ENCODE assay signal across 8 mouse cellular contexts in genomic region chrX:53058459-53059280, GRCm38 (mm10).
DNase-seq lines count a peak whose midpoint lies in the region; ATAC-seq and TF ChIP-seq lines count a peak whose summit lies in the region.

No protein-coding gene starts in this region.

- WGBS in forebrain, embryonic 10.5 days: 11% methylated on average over 33 of the region's 33 CpGs
- 10% methylated on average over 33 of the region's 33 CpGs for WGBS in intestine, embryonic 14.5 days
- WGBS in midbrain, embryonic 11.5 days: 13% methylated on average over 33 of the region's 33 CpGs

- peak overlapping the region; percentile 35; the same call in 1 of the 2 replicates for H3K27ac ChIP-seq in forebrain, embryonic 10.5 days
- H3K27ac ChIP-seq in intestine, embryonic 14.5 days (ENCODE audit: low read depth): peak overlapping the region; percentile 33; the same call in 1 of the 2 replicates
- no peak overlapping the region for H3K27ac ChIP-seq in midbrain, embryonic 11.5 days (ENCODE audit: low read depth, low read length)

- peak overlapping the region; percentile 64; the same call in 1 of the 2 replicates for H3K4me3 ChIP-seq in G1E (ENCODE audit: low read depth, low read length)
- peak overlapping the region; percentile 44 for H3K4me3 ChIP-seq in forebrain, embryonic 10.5 days
- peak overlapping the region; percentile 22 for H3K4me3 ChIP-seq in intestine, embryonic 14.5 days (ENCODE audit: low read depth, low read length)
- H3K4me3 ChIP-seq in midbrain, embryonic 11.5 days (ENCODE audit: low read depth, low read length): peak overlapping the region; percentile 20

- H3K4me1 ChIP-seq in G1E (ENCODE audit: insufficient read depth, low read depth, low read length): peaks cover 29% of the 10 kb centered on the region
- H3K4me1 ChIP-seq in forebrain, embryonic 10.5 days: peaks cover 14% of the 10 kb centered on the region
- H3K4me1 ChIP-seq in intestine, embryonic 14.5 days (replicated peaks; ENCODE audit: control insufficient read depth, insufficient read depth, low read length): peaks cover 6% of the 10 kb centered on the region; the same call in 1 of the 2 replicates
- no peaks in the 10 kb centered on the region for H3K4me1 ChIP-seq in midbrain, embryonic 11.5 days (ENCODE audit: control insufficient read depth, insufficient read depth, low read length)

- TF ChIP-seq CTCF in G1E (IDR thresholded peaks at IDR 0.05; ENCODE audit: low read depth, low read length): no peak

- H3K9ac ChIP-seq in intestine, embryonic 14.5 days (ENCODE audit: low read length): peak overlapping the region; percentile 42
- peak overlapping the region; percentile 45; the same call in 1 of the 2 replicates for H3K9ac ChIP-seq in midbrain, embryonic 11.5 days (ENCODE audit: low read length)

- intact Hi-C loops in gastrocnemius, postnatal 14 days (cut with DNase I; ENCODE audit: low total_unique reads): no loop called here
- intact Hi-C loops in gastrocnemius, postnatal 36 days (cut with DNase I): no loop called here

- DNase-seq in gastrocnemius, postnatal 14 days: peak; percentile 17
- no peak for DNase-seq in gastrocnemius, postnatal 36 days
- no peak for DNase-seq in G1E (ENCODE audit: low spot score)
- peak; percentile 42 for DNase-seq in forebrain, embryonic 10.5 days (ENCODE audit: extremely low spot score, low spot score)
- peak; percentile 73 for DNase-seq in intestine, embryonic 14.5 days (ENCODE audit: low spot score)
- peak; percentile 91 for DNase-seq in midbrain, embryonic 11.5 days (ENCODE audit: low spot score, missing footprints)
- DNase-seq in layer of hippocampus, postnatal 36 days: no peak

- H3K27me3 ChIP-seq in G1E (ENCODE audit: insufficient read depth, low read length): no peaks in the 10 kb centered on the region
- peaks cover 51% of the 10 kb centered on the region for H3K27me3 ChIP-seq in forebrain, embryonic 10.5 days (ENCODE audit: poor library complexity, severe bottlenecking)
- peaks cover 6% of the 10 kb centered on the region for H3K27me3 ChIP-seq in intestine, embryonic 14.5 days (replicated peaks; ENCODE audit: control insufficient read depth, insufficient read depth, low read length)
- H3K27me3 ChIP-seq in midbrain, embryonic 11.5 days (ENCODE audit: control insufficient read depth, insufficient read depth, low read length): no peaks in the 10 kb centered on the region

- H3K4me2 ChIP-seq in intestine, embryonic 14.5 days (ENCODE audit: low read length): peak overlapping the region; percentile 51
- H3K4me2 ChIP-seq in midbrain, embryonic 11.5 days: peak overlapping the region; percentile 43

- no peaks in the 10 kb centered on the region for H3K9me3 ChIP-seq in G1E (replicated peaks)
- H3K9me3 ChIP-seq in forebrain, embryonic 10.5 days: no peaks in the 10 kb centered on the region
- H3K9me3 ChIP-seq in intestine, embryonic 14.5 days (ENCODE audit: control insufficient read depth, low read length): no peaks in the 10 kb centered on the region
- no peaks in the 10 kb centered on the region for H3K9me3 ChIP-seq in midbrain, embryonic 11.5 days (ENCODE audit: control insufficient read depth, low read length)

- peaks cover 7% of the 10 kb centered on the region for H3K36me3 ChIP-seq in G1E (replicated peaks)
- H3K36me3 ChIP-seq in forebrain, embryonic 10.5 days (replicated peaks): peaks cover 6% of the 10 kb centered on the region; the same call in 1 of the 2 replicates
- 0 out of 2 replicates have a peak, but pooled peaks cover 3% of the 10 kb centered on the region for H3K36me3 ChIP-seq in intestine, embryonic 14.5 days (ENCODE audit: control insufficient read depth, insufficient read depth, low read length)
- no peaks in the 10 kb centered on the region for H3K36me3 ChIP-seq in midbrain, embryonic 11.5 days (ENCODE audit: control insufficient read depth, insufficient read depth, low read length)

- ATAC-seq in G1E (ENCODE audit: extremely low read depth, insufficient number of reproducible peaks, low FRiP score, poor library complexity, severe bottlenecking): no peak
- no peak for ATAC-seq in intestine, embryonic 14.5 days (replicated peaks; ENCODE audit: low FRiP score, low TSS enrichment, low read depth)
- no peak for ATAC-seq in midbrain, embryonic 11.5 days (ENCODE audit: low FRiP score)
- no peak for ATAC-seq in activated CD4-positive, CD25-positive, alpha-beta regulatory T cell, adult 4 months

Comparison
In these comparisons a context has a peak if more than half of its experiments do, and no peak if none do; other contexts are left out.
1. DNase-seq: peak in gastrocnemius, postnatal 14 days (single experiment), forebrain, embryonic 10.5 days (single experiment), intestine, embryonic 14.5 days (single experiment) and midbrain, embryonic 11.5 days (single experiment); none in gastrocnemius, postnatal 36 days (0 of 2), G1E (single experiment) and layer of hippocampus, postnatal 36 days (0 of 2).
2. Peak in every context shown above with its lines, with median percentiles within 50 percentile points of each other: H3K4me3 ChIP-seq.